Mouse (Mus musculus): Measurements from ENCODE around the gene Tspan13.

DNA sequence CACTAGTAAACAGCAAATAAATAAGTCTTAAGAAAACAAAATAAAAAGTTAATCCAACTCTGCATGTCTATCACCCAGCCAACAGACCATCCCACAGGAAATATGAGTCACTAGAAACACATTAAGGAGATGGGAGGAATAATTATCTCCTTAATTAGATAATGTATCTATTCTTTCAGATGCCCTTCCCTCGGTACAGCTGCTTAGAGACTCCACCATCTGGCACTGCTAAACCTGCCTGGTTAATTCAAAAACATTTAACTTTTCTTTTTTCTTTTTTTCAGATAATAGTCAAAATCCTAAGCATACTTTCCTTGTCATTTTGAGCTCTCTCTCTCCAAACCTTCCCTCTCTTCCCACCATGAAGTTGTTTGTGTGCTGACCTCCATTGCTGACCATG is 23.6 kb upstream of the Tspan13 start:
- TF ChIP-seq POLR2A (IDR thresholded peaks at IDR 0.05; ENCODE audit: control insufficient read depth, extremely low read depth, insufficient read depth, low read length, poor library complexity) = no peak
- TF ChIP-seq CTCF (IDR thresholded peaks at IDR 0.05; ENCODE audit: borderline replicate concordance, control insufficient read depth, extremely low read depth, insufficient read depth, low read length, poor library complexity) = no peak

All from thymus, adult 2 months (tissue).